Mouse (Mus musculus): ENCODE measurements around the gene Arl10.

Gene Arl10

GRCm38 (mm10) chr13:54574854-54575481 is at the start of gene Arl10:
TSS of gene Arl10 (plus strand) at chr13:54575015.
- peak; percentile 79 for DNase-seq

- no peak for DNase-seq
Observed at GRCm38 (mm10) chr13:54527140-54527539, 47.7 kb upstream of the Arl10 start.

GRCm38 (mm10) chr13:54532134-54532533 is 42.7 kb upstream of the Arl10 start:
- no peak for DNase-seq

- DNase-seq: no peak
Observed at GRCm38 (mm10) chr13:54548036-54548435, 26.8 kb upstream of the Arl10 start.

- no peak for DNase-seq
Observed at GRCm38 (mm10) chr13:54556176-54556575, 18.6 kb upstream of the Arl10 start.

- peak; percentile 31 for DNase-seq
Observed at GRCm38 (mm10) chr13:54556796-54557195, 18.0 kb upstream of the Arl10 start.

GRCm38 (mm10) chr13:54557652-54558051 is 17.2 kb upstream of the Arl10 start:
- DNase-seq: peak; percentile 21

- no peak for DNase-seq
Observed at GRCm38 (mm10) chr13:54559656-54560055, 15.2 kb upstream of the Arl10 start.

GRCm38 (mm10) chr13:54560608-54561007 is 14.2 kb upstream of the Arl10 start:
- DNase-seq: peak; percentile 65

GRCm38 (mm10) chr13:54562562-54562961 is 12.3 kb upstream of the Arl10 start:
- no peak for DNase-seq

- DNase-seq: no peak
Observed at GRCm38 (mm10) chr13:54564232-54565200, 10.3 kb upstream of the Arl10 start.

GRCm38 (mm10) chr13:54565201-54565581 is 9.6 kb upstream of the Arl10 start, which contains the start of gene 4833439L19Rik:
TSS of gene 4833439L19Rik (minus strand) at chr13:54565435.
- peak; percentile 95 for DNase-seq

- DNase-seq: peak; percentile 43
Observed at GRCm38 (mm10) chr13:54565594-54566345, 9.0 kb upstream of the Arl10 start.

GRCm38 (mm10) chr13:54568380-54568779 is 6.4 kb upstream of the Arl10 start:
- no peak for DNase-seq

GRCm38 (mm10) chr13:54569282-54569681 is 5.5 kb upstream of the Arl10 start:
- no peak for DNase-seq

- DNase-seq: no peak
Observed at GRCm38 (mm10) chr13:54570736-54571135, 4.1 kb upstream of the Arl10 start.

GRCm38 (mm10) chr13:54571637-54572036 is 3.2 kb upstream of the Arl10 start:
- no peak for DNase-seq

- no peak for DNase-seq
Observed at GRCm38 (mm10) chr13:54572621-54573020, 2.2 kb upstream of the Arl10 start.

GRCm38 (mm10) chr13:54575489-54575888 is 674 bp downstream of the Arl10 start:
- no peak for DNase-seq

GRCm38 (mm10) chr13:54577652-54578507 is 3.1 kb downstream of the Arl10 start:
- DNase-seq: no peak

GRCm38 (mm10) chr13:54581385-54581784 is 6.6 kb downstream of the Arl10 start:
- no peak for DNase-seq

GRCm38 (mm10) chr13:54582126-54582525 is 7.3 kb downstream of the Arl10 start:
- no peak for DNase-seq
